Mouse (Mus musculus): ENCODE measurements around the gene P2rx7. TPM values are rescaled to one million over a fixed set of nuclear protein-coding genes. Genes with fewer than 3 reads are reported as not detected.

The P2rx7 gene
- polyA plus RNA-seq, 1 experiment from 2014 or later: 0.32 TPM

DNA sequence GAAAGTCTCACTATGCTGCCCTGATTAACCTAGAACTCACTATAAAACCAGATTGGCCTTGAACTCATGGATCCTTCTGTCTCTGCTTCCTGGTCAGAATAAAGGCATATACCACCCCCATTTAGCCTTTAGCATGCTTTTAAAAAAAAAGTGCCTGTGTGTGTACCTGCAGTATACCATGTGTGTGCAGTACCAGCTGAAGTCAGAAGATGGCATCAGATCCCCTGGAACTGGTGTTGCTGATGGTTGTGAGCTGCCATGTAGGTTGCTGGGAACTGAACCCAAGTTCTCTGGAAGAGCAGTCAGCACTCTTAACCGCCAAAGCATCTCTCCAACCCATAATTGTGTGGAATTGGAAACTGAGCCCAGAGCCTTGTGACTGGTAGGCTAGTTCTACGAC lies 73.1 kb downstream of the P2rx7 start:
- WGBS: 96% methylated on average over 2 of the region's 2 CpGs
- no peak for ATAC-seq (ENCODE audit: insufficient number of reproducible peaks, low FRiP score, low TSS enrichment, low read depth)

DNA sequence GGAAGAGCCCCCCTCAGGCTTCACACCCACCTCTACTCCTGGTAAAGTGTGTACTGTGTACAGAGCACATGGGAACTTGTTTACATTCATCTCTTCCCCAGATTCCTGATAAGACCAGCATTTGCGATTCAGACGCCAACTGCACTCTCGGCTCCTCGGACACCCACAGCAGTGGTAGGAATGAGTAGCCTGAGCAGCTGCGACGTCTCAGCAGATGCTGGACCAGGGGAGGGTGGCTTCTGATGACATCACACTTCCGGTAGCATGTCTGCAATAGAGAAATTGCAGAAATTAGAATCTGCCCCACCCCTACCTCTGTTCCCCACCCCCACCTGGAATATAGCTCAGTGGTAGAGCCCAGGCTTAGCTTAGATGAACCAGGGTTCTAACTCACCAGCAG lies 74.7 kb downstream of the P2rx7 start:
- ATAC-seq (ENCODE audit: insufficient number of reproducible peaks, low FRiP score, low TSS enrichment, low read depth) (no peak), DNase-seq (ENCODE audit: low spot score) (no peak)
- Histone ChIP-seq H3K27me3 (ENCODE audit: control insufficient read depth, insufficient read depth, low read length) (no peaks in the 10 kb centered on the region), H3K4me2 (ENCODE audit: low read depth, severe bottlenecking) (no peak overlapping the region), H3K4me3 (ENCODE audit: low read depth, low read length) (no peak overlapping the region), H3K27ac (replicated peaks; ENCODE audit: low read depth, low read length) (no peak overlapping the region), H3K9me3 (ENCODE audit: control insufficient read depth, low read length) (no peaks in the 10 kb centered on the region), H3K36me3 (ENCODE audit: control insufficient read depth, insufficient read depth, low read length) (no peaks in the 10 kb centered on the region), H3K9ac (ENCODE audit: low read length) (no peak overlapping the region), H3K4me1 (ENCODE audit: control insufficient read depth, insufficient read depth, low read length) (no peaks in the 10 kb centered on the region)
- 84% methylated on average over 7 of the region's 7 CpGs for WGBS

More for the DNA sequence above, 73.1 kb downstream of the P2rx7 start:
- no peaks in the 10 kb centered on the region for H3K4me1 ChIP-seq (ENCODE audit: control insufficient read depth, insufficient read depth, low read length)
- DNase-seq (ENCODE audit: low spot score): no peak
- no peak overlapping the region for H3K9ac ChIP-seq (ENCODE audit: low read length)
- no peak overlapping the region for H3K4me3 ChIP-seq (ENCODE audit: low read depth, low read length)
- no peaks in the 10 kb centered on the region for H3K9me3 ChIP-seq (ENCODE audit: control insufficient read depth, low read length)
- no peak overlapping the region for H3K27ac ChIP-seq (replicated peaks; ENCODE audit: low read depth, low read length)
- no peaks in the 10 kb centered on the region for H3K36me3 ChIP-seq (ENCODE audit: control insufficient read depth, insufficient read depth, low read length)
- no peak overlapping the region for H3K4me2 ChIP-seq (ENCODE audit: low read depth, severe bottlenecking)
- no peaks in the 10 kb centered on the region for H3K27me3 ChIP-seq (ENCODE audit: control insufficient read depth, insufficient read depth, low read length)

DNA sequence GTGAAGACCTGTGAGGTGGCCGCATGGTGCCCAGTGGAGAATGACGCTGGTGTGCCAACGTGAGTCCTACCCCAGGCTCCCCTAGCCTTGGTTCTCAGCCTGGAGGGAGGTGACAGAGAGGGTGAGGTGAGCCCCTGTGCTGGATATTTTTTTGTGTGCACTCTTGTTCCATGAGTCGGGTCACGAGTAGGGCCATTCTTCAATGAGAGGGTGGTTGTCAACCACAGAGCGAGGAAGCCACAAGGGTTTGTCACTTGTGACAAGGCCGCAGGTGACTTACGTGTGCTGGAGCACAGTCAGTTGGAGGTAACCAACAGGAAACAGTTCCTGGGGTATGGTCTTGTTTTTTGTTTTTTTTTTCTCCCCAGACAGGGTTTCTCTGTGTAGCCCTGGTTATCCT lies 75.5 kb downstream of the P2rx7 start:
- Histone ChIP-seq H3K4me3 (ENCODE audit: low read depth, low read length) (no peak overlapping the region), H3K9ac (ENCODE audit: low read length) (no peak overlapping the region), H3K4me2 (ENCODE audit: low read depth, severe bottlenecking) (no peak overlapping the region), H3K9me3 (ENCODE audit: control insufficient read depth, low read length) (no peaks in the 10 kb centered on the region), H3K27ac (replicated peaks; ENCODE audit: low read depth, low read length) (no peak overlapping the region), H3K4me1 (ENCODE audit: control insufficient read depth, insufficient read depth, low read length) (no peaks in the 10 kb centered on the region), H3K36me3 (ENCODE audit: control insufficient read depth, insufficient read depth, low read length) (no peaks in the 10 kb centered on the region), H3K27me3 (ENCODE audit: control insufficient read depth, insufficient read depth, low read length) (no peaks in the 10 kb centered on the region)
- WGBS: 93% methylated on average over 8 of the region's 8 CpGs
- ATAC-seq (ENCODE audit: insufficient number of reproducible peaks, low FRiP score, low TSS enrichment, low read depth): no peak
- DNase-seq (ENCODE audit: low spot score): no peak

DNA sequence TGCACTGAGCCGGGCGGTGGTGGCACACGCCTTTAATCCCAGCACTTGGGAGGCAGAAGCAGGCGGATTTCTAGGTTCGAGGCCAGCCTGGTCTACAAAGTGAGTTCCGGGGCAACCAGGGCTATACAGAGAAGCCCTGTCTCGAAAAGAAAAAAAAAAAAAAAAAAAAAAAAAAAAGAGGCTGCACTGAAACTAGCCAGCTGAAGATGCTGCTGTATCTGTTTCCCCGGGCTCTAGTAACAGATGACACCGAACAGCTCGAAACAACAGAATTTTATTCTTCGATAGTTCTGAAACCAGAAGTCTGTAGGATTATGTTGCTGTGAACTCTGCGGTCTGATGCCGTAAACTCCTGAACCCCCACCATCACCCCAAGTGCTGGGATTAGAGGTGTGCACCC lies 81.7 kb downstream of the P2rx7 start:
- no peak overlapping the region for H3K4me3 ChIP-seq (ENCODE audit: low read depth, low read length)
- no peak overlapping the region for H3K27ac ChIP-seq (replicated peaks; ENCODE audit: low read depth, low read length)
- no peak for DNase-seq (ENCODE audit: low spot score)
- no peaks in the 10 kb centered on the region for H3K4me1 ChIP-seq (ENCODE audit: control insufficient read depth, insufficient read depth, low read length)
- H3K36me3 ChIP-seq (ENCODE audit: control insufficient read depth, insufficient read depth, low read length): no peaks in the 10 kb centered on the region
- no peak overlapping the region for H3K4me2 ChIP-seq (ENCODE audit: low read depth, severe bottlenecking)
- no peak overlapping the region for H3K9ac ChIP-seq (ENCODE audit: low read length)
- H3K27me3 ChIP-seq (ENCODE audit: control insufficient read depth, insufficient read depth, low read length): no peaks in the 10 kb centered on the region
- ATAC-seq (ENCODE audit: insufficient number of reproducible peaks, low FRiP score, low TSS enrichment, low read depth): no peak
- 91% methylated on average over 13 of the region's 13 CpGs for WGBS
- no peaks in the 10 kb centered on the region for H3K9me3 ChIP-seq (ENCODE audit: control insufficient read depth, low read length)

DNA sequence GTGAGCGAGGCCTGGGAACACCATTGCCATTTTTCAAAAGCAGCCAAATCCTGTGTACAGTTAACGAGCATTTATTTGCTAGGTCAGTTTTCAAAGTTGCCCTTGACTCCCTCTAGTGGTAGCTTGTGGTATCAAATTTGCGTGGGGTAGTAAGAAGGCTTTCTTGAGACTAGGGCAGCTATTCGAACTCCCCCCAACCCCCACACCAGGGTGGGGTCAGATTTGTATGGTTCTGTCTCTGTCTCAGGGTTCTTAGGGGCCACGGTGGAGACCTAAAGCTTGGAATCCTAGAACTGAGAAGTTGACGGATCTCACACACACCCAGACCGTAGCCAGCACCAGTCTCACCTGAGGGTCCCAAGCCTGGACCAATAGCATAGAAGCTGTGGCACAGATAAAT lies 82.4 kb downstream of the P2rx7 start:
- no peak for ATAC-seq (ENCODE audit: insufficient number of reproducible peaks, low FRiP score, low TSS enrichment, low read depth)
- Histone ChIP-seq H3K4me3 (ENCODE audit: low read depth, low read length) (no peak overlapping the region), H3K4me2 (ENCODE audit: low read depth, severe bottlenecking) (no peak overlapping the region), H3K9ac (ENCODE audit: low read length) (no peak overlapping the region), H3K36me3 (ENCODE audit: control insufficient read depth, insufficient read depth, low read length) (no peaks in the 10 kb centered on the region), H3K27ac (replicated peaks; ENCODE audit: low read depth, low read length) (no peak overlapping the region), H3K9me3 (ENCODE audit: control insufficient read depth, low read length) (no peaks in the 10 kb centered on the region), H3K4me1 (ENCODE audit: control insufficient read depth, insufficient read depth, low read length) (no peaks in the 10 kb centered on the region), H3K27me3 (ENCODE audit: control insufficient read depth, insufficient read depth, low read length) (no peaks in the 10 kb centered on the region)
- 22% methylated on average over 7 of the region's 7 CpGs for WGBS
- peak; percentile 85 for DNase-seq (ENCODE audit: low spot score)

DNA sequence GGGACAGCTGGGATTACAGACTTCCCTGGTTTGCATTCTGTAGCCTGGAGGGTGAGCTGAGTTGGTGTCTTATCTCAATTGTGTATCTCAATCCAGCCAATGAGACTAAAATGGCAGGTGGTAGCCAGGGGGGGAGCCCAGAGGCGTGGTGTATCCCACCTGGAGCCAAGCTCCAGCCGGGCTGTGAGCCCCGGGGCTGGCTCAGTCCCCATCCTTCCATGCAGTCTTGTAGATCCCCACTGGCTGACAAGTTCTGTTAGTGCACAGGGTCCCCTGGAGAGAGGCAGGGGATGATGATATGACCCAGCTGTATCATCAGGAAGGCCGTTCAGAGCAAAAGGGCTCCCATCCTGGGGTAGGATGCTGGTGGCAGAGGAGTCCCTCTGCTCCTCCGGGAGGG lies 82.9 kb downstream of the P2rx7 start:
- H3K36me3 ChIP-seq (ENCODE audit: control insufficient read depth, insufficient read depth, low read length): no peaks in the 10 kb centered on the region
- H3K27ac ChIP-seq (replicated peaks; ENCODE audit: low read depth, low read length): no peak overlapping the region
- H3K4me1 ChIP-seq (ENCODE audit: control insufficient read depth, insufficient read depth, low read length): peaks cover 2% of the 10 kb centered on the region; the same call in 1 of the 2 replicates
- H3K4me3 ChIP-seq (ENCODE audit: low read depth, low read length): no peak overlapping the region
- no peaks in the 10 kb centered on the region for H3K27me3 ChIP-seq (ENCODE audit: control insufficient read depth, insufficient read depth, low read length)
- no peak overlapping the region for H3K9ac ChIP-seq (ENCODE audit: low read length)
- no peak for DNase-seq (ENCODE audit: low spot score)
- H3K9me3 ChIP-seq (ENCODE audit: control insufficient read depth, low read length): no peaks in the 10 kb centered on the region
- WGBS: 81% methylated on average over 5 of the region's 5 CpGs
- no peak overlapping the region for H3K4me2 ChIP-seq (ENCODE audit: low read depth, severe bottlenecking)
- ATAC-seq (ENCODE audit: insufficient number of reproducible peaks, low FRiP score, low TSS enrichment, low read depth): no peak

DNA sequence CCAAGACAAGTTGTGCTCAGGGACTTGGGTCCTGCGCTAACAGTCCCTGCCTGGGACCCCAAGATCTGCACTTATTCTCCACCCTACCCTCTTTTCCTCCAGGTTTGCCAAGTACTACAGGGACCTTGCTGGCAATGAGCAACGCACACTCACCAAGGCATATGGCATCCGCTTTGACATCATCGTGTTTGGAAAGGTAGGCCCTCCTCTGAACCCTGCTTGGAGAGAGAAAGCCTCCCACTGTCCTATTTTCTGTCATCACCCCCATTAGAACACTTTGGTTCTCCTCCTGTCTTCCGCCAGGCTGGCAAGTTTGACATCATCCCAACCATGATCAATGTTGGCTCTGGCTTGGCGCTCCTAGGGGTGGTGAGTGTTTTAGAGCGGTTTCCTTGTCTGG lies 83.4 kb downstream of the P2rx7 start:
- Histone ChIP-seq H3K27ac (replicated peaks; ENCODE audit: low read depth, low read length) (no peak overlapping the region), H3K4me3 (ENCODE audit: low read depth, low read length) (no peak overlapping the region), H3K4me1 (ENCODE audit: control insufficient read depth, insufficient read depth, low read length) (peaks cover 7% of the 10 kb centered on the region; the same call in 1 of the 2 replicates), H3K9ac (ENCODE audit: low read length) (no peak overlapping the region), H3K27me3 (ENCODE audit: control insufficient read depth, insufficient read depth, low read length) (no peaks in the 10 kb centered on the region), H3K9me3 (ENCODE audit: control insufficient read depth, low read length) (no peaks in the 10 kb centered on the region), H3K4me2 (ENCODE audit: low read depth, severe bottlenecking) (no peak overlapping the region), H3K36me3 (ENCODE audit: control insufficient read depth, insufficient read depth, low read length) (no peaks in the 10 kb centered on the region)
- DNase-seq (ENCODE audit: low spot score) (no peak), ATAC-seq (ENCODE audit: insufficient number of reproducible peaks, low FRiP score, low TSS enrichment, low read depth) (no peak)
- WGBS: 92% methylated on average over 7 of the region's 7 CpGs

DNA sequence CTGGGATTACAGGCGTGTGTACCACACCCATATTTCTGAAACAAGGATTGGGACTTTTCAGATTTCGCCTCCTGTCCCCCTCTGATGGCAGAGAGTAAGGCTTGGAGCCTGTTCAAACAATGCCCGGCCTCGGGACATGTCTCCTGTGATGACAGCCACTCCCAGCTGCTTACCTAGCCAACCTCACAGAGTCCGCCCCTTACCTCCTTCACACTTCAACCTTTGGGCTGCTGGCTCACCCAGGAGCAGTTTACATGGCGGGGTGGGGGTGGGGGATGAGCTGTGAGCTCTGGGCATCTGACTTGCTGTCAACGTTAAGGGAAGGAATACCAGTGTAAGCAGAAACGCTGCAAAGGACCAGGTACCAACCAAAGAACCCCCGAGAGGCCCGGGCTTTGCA lies 87.1 kb downstream of the P2rx7 start:
- H3K27me3 ChIP-seq (ENCODE audit: control insufficient read depth, insufficient read depth, low read length): no peaks in the 10 kb centered on the region
- no peak overlapping the region for H3K4me3 ChIP-seq (ENCODE audit: low read depth, low read length)
- H3K9ac ChIP-seq (ENCODE audit: low read length): no peak overlapping the region
- no peak for ATAC-seq (ENCODE audit: insufficient number of reproducible peaks, low FRiP score, low TSS enrichment, low read depth)
- peaks cover 3% of the 10 kb centered on the region; the same call in 1 of the 2 replicates for H3K36me3 ChIP-seq (ENCODE audit: control insufficient read depth, insufficient read depth, low read length)
- peaks cover 7% of the 10 kb centered on the region; the same call in 1 of the 2 replicates for H3K4me1 ChIP-seq (ENCODE audit: control insufficient read depth, insufficient read depth, low read length)
- no peak for DNase-seq (ENCODE audit: low spot score)
- no peak overlapping the region for H3K27ac ChIP-seq (replicated peaks; ENCODE audit: low read depth, low read length)
- H3K4me2 ChIP-seq (ENCODE audit: low read depth, severe bottlenecking): no peak overlapping the region
- H3K9me3 ChIP-seq (ENCODE audit: control insufficient read depth, low read length): no peaks in the 10 kb centered on the region
- 85% methylated on average over 10 of the region's 10 CpGs for WGBS

DNA sequence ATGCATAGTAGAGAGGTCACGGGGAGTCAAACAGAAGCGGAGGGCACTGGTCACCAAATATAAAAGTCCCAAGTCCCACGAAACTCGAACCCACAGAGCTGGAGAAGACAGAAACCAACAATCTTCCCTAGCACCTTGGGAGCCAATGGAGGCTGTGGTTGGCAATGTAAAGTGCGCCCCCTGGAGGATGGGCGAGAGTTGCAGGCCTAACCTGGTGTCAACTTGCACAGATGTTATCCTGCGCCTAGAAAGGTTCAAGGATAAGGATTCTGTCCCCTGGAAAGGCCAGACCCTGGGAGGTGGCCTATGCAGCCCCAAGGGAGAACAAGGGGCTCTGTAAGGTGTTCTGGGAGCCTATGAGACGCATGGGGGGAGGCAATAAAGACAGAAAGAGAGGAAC lies 87.6 kb downstream of the P2rx7 start:
- H3K27ac ChIP-seq (replicated peaks; ENCODE audit: low read depth, low read length): 0 out of 2 replicates have a peak overlapping the region, but pooled peaks have one; percentile 21
- peaks cover 3% of the 10 kb centered on the region; the same call in 1 of the 2 replicates for H3K36me3 ChIP-seq (ENCODE audit: control insufficient read depth, insufficient read depth, low read length)
- H3K4me2 ChIP-seq (ENCODE audit: low read depth, severe bottlenecking): no peak overlapping the region
- H3K4me3 ChIP-seq (ENCODE audit: low read depth, low read length): no peak overlapping the region
- H3K9me3 ChIP-seq (ENCODE audit: control insufficient read depth, low read length): no peaks in the 10 kb centered on the region
- H3K9ac ChIP-seq (ENCODE audit: low read length): no peak overlapping the region
- H3K4me1 ChIP-seq (ENCODE audit: control insufficient read depth, insufficient read depth, low read length): peaks cover 7% of the 10 kb centered on the region; the same call in 1 of the 2 replicates
- peak; percentile 64 for DNase-seq (ENCODE audit: low spot score)
- WGBS: 68% methylated on average over 8 of the region's 8 CpGs
- ATAC-seq (ENCODE audit: insufficient number of reproducible peaks, low FRiP score, low TSS enrichment, low read depth): no peak
- H3K27me3 ChIP-seq (ENCODE audit: control insufficient read depth, insufficient read depth, low read length): no peaks in the 10 kb centered on the region

Measured in limb, embryonic 11.5 days (tissue).